Mouse (Mus musculus): Measurements from ENCODE around the gene Pbx4.

Pbx4 gene

DNA sequence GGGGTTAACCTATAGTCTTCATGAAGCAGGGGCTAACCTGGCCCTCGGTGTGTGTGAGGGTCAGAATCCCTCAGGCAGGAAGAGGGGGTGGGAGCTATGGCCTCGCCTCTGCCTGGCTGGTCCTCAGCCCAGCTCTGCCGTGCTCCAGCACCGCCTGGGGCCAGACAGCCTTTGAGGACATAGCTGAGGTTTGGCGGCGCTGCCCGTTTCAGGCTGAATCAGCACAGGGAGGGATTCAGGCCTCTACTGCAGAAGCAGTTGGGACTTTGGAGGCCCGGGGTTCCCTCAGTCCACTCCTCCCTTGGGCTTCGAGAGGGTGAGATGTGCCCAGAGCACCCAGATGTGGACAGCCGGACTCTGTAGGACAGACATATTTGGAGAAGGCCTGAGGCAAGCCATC, 43.8 kb downstream of the Pbx4 start:
- no peak for DNase-seq

DNA sequence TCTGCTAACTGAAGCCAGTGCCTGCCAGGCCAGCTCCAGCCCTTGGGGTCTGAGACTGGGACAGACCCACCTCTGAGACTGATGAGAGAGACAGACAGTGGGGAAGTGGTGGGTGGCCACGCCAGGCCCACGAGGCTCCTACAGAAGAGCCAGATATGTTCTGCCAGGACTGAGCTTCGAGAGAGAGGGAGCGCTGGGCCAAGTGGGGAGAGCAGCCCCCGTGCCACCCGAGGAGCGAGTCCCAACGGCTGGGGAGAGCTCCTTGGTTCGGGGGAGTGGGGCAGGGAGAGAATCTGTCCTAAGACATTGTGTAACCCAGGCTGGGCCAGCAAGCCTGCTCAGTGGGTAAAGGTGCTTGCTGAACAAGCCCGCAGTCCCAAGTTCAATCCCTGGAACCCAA, 44.7 kb downstream of the Pbx4 start:
- no peak for DNase-seq

DNA sequence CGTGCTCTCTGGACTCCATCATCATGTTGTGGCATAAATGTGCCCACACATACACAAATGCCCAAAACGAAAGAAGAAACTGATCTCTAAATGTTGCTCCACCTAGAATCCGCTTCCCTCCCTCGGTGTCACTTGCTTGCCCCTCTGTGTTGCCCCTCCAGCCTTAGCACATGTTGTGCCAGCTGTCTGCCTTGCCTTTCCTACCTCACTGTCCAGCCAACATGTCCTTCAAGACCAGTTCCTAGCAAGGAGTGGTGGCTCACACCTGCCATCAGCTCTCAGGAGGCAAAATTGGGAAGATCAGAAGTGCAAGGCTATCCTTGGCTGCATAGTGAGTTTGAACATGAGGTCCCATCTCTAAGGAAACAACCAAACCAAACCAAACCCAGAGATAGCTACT, 45.1 kb downstream of the Pbx4 start:
- no peak for DNase-seq

DNA sequence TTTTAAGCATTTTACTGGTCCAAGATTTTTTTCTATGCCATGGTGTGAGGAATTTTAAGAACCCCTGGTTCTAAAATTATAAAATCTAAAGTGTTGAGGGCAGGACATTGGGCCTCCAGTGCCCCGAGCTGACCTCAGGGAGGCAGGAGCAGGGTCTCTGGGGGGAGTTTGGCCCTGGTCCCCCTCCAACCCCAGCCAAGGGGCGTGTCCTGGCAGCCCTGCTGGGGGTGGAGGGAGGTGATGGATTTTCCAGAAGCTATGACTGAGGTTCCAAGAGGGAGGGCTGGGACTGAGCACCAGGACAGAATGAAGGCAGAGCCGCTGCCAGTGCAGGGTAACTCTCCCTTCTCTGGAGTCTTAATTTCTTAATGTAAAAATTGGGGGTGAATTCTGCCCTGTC, 45.7 kb downstream of the Pbx4 start:
- DNase-seq, result no peak

DNA sequence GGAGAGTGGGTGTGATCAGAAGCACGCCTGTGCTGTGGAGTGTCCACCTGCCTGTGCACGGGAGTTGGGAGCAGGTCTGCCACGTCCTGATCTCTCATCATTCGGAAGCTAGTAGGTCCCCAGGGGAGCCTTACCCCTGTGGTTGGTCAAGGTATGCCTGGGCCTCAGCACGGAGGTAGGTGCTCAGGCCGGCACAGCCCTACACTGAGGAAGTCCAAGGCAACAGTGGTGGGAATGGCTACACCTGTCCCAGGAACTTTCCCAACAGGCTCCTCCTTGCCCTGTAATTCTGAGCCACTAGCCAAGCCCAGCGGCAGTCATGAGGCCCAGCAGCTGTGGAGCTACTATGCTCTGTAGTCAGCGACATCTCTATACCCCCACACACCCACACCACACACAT, 47.4 kb downstream of the Pbx4 start:
- DNase-seq, result no peak

DNA sequence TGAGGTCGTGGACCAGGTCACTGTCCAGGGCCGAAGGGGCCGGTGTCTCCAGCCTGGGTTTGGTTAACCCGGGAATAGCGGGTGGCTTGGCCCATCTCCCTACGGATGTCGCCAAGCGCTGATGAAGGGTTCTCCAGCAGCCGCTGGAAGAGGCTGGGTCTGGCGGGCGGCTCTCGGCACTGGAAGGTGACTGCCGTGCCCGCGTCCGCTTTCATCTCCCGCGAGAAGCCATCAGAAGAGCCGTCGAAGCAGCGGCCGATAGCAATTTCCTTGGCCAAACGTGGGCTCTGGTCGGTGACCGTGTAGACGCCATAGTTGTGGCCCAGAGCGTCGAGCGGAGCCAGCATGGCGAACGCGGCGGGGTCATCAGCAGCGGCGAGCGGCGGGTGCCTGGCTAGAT, 48.5 kb downstream of the Pbx4 start:
- DNase-seq, result no peak

DNA sequence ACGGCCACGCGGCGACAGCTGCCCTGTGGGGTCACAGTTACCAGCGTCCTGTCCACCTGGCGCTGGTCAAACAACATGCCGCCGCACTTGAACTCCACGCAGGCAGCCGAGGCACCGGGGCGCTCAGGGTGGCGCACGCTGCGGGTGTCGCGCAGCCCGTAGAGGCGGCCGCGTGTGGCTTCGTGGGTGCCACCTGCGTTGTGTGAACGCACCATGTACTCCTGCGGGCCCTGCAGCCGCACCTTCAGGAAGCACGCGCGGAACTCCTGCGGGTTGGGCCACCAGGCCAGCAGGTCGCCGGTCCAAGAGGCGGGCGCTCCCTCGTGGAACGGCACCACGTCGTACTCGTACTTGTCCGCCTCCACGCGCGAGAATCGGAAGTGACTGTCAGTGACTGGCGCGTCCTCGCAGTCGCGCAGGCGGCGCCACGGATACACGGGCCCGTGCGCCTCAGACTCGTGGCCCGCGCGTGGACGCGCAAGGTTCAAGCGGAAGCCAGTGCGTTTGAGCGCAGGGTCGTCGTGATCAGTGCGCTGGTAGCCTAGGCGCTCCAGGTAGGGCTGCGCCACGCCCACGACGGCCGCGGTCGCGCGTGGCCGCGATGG, 49.1 kb downstream of the Pbx4 start:
- DNase-seq, result no peak

DNA sequence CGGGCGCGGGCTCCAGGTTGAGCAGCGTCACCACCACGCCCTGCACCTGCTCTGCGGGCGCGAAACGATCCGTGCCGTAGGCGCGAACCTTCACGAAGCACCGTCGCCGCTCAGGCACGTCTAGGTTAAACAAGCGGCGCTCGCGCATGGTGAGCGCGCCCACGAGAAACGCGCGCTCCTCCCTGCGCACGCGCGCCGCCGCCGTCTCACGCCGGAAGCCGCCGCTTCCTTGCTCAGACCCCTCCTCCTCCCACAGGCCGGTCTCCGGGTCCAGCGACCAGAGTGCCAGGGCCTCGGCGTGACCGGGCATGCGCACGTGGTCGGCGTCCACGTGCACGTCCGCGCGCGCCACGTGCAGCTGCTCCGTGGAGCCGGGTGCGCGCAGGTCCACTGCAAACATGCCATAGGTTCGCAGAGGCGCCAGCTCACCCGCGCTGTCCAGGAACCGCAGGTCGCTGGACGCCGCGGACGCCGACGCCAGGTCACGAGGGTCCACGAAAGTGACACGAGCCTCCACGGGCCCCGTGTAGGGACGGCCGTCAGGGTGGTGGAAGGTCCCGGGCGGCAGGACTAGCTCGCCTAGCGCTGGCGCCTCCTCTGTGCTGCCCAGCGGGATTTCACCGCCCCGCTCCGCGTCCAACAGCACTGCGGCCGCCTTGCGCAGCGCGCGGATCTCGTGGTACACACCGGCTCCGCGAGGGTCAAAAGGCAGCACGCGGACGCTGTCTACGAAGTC, 49.9 kb downstream of the Pbx4 start:
- DNase-seq, result peak; percentile 55

DNA sequence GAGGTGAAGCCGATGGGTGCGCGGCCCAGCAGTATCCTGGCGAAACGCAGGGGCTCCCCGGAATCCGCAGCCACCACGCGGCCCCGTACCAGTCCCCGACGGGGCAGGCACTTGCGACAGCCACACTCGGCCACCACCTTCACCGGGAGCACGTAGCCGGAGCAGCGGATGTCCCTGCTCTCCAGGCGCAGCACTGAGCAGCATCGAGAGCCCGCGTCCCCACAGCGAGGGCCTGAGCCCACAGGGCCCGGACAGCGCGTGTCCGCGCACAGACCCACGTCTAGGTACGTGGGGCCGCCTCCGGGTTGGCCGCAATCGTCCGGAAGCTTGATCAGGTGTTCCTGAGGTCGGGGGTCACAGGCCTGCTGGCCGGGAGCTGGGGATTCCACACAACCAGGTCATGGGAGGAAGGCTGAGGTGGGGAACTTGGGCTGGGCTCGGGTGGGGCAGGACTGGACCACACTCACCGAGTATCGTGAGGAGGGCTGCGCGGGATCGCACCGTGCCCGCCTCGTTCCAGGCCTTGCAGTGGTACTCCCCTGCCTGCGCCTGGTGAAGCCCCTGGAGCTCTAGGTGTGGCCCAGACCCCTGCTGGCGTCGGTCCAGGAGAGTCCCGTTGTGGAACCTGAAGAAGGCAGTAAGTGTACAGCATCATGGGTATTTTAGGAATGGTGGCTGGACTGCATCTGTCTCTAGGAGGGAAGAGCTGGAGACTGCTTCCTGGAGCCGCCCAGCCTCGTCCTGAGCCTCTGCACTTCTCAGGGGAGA, 50.7 kb downstream of the Pbx4 start:
- no peak for DNase-seq

DNA sequence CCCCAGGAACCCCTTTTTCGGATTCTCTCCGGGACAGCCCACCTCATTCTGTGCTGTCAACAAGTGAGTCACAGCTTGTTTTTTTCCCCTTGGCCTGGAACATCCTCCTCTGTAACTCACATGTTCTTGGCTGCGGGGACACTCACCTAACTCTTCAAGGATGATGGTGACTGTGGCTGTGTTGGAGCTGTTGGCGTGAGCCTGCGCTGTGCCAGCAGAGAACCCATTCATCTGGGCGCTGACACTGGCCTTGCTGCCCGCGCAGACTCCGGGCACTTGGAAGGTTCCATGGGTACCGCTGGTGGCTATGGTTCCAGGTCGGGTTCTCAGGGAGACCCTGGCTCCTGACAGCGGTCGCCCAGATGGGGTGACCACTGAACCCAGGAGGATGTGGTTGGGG, 51.9 kb downstream of the Pbx4 start:
- DNase-seq, result no peak

DNA sequence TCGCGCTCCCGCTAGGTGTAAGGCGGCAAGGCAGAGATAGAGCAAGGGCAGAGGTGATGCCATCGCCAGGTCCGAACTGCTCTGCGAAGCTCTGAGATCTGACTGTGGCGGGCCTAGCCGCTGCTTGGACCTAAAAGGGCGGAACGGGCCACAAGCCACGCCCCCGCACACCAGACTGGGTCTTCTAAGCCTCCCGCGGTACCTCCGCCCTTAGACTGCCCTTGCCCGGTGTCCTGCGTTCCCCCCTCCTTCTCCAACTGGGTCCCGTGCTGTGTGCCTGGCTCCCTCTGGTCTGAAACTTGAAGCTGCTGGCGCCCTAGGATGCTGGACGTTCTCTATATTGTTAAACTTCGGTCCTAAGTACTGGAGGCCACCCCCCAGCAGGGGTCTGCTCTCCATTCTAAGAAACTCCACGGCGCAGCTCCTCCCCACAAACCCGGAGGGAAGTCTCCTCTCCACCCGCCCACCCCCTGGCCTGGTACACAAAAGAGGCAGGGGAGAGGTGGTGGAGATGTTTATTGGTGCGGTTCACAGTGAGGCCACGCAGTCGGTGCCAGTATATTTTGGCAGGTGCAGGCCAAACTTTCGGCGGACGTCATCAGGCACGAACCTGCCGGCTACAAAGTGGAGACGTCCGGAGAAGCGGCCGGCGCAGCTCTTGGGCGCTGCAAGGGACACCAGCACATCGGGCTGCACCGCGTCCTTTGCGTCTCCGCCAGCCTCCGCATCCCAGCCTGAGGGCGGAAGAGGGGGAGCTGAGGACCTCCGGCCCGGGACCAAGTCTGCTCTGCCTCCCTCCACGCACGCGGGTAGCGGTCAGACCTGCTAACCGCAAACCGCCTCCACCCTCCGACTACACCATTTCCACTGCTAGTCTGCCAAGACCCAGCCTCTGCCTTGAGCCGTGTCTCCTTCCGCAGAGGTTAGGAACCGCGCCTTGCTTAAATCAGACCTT, 55.3 kb downstream of the Pbx4 start, which contains the start of gene Cilp2:
TSS of gene Cilp2 (minus strand) at position 399 of the 955 bp plus-strand sequence.
- no peak for DNase-seq

DNA sequence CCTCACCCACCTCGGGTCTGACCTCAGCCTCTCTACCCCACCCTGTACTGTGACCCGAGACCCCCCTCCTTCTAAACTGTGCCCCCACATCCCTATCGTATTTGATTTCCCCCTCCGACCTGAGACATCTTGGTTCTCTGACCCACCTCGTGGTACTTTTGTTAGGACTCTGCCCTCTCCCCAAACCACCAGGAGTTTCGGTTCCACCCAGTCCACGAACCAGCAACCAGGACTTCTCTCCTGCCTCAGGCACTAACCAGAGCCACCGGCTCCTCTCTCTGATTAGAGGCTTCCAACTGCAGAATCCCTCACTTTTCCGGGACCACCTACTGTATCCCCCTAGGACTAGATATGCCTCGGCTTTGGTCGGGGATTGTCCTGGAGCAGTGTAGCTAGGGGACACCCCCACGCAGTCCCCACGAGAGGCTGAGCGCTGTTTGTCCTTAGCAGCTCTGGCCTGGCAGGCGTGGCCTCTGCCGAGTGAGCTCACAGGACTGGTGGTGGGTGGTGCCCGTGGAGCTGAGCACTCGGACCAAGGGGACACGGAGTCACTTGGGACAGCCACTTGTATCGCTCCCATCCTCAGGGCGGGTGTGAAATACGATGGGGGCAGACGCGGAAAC, 56.1 kb downstream of the Pbx4 start:
- no peak for DNase-seq

DNA sequence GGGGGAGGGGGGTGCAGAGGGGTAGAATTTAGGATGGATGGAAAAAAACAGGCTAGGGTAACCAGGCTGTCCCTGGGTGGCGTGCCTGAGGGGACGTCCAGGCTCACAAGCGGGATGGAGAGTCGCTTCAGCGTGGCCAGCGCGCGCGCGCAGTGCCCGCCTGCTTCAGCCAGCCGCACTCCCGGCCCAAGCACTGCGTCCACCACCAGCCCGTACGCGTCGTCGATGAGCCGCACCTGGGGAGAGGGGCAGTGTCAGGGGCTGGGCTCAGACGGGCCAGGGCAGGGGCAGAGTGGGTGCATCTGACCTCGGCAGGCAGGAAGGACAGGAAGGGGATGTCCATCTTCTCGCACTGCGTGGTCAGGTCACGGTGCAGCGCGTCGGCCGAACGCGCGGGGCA, 56.6 kb downstream of the Pbx4 start:
- no peak for DNase-seq

DNA sequence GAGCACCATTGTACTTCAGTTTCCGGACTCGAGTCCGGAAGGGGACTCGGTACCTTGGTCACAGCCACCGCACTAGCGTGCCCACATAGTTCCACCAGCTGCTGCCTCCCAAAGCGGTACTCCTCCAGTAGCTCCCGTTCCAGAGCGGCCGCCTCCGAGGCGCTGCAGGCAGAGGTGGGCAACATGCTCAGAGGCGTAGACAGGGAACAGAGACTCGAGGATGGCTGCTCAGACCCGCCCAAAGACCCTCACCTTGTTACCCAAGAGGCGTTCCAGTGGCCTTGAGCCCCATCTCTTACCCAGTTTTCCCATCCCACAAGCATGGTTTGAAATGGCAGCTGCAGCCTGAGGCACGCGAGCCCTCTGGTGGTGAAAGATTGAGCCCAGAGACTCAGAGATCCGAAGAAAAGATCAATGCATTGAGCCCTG, 58.5 kb downstream of the Pbx4 start:
- peak; percentile 50 for DNase-seq

DNA sequence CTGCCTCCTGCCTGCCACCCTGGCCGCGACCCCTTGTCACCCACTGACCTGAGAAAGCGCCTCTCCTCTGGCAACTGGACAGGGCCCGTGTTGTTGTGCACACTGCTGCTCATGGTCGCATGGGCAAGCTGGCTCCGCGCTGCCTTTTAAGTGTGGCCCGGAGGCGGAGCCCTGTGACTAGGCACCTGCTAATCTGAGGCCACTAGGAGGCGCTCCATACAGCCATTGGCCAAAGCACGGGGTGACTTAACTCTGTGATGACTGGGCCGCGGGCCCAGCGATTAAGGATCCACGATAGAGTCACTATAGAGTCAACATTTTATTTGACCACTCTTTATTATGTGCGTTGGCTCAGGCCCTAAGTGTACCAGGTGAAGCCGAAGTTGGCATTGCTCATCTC, 61.6 kb downstream of the Pbx4 start:
- peak; percentile 49 for DNase-seq

DNA sequence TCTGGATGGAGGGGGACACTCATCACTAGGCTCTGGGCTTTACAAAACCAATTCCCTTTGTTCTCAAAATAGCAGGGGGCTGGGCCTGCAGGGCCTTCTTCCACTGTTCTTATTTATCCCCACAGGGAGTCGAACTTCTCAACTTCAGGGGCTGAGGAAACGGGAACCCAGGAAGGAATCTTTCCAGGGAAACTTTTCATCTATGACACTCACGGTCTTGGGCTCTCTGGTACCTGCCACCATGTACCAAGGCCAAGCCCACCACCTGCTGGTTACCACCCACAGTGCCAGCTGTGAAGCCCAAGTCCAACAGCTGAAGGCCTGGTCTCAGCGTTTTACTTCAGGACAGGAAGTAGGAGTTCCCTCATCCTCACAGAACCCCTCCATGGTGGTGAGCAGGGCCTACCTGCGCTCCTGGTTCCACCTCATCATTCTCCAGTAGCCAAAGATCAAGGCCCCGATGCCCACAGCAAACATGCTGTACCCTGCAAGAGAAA, 62.6 kb downstream of the Pbx4 start:
- DNase-seq, result no peak

DNA sequence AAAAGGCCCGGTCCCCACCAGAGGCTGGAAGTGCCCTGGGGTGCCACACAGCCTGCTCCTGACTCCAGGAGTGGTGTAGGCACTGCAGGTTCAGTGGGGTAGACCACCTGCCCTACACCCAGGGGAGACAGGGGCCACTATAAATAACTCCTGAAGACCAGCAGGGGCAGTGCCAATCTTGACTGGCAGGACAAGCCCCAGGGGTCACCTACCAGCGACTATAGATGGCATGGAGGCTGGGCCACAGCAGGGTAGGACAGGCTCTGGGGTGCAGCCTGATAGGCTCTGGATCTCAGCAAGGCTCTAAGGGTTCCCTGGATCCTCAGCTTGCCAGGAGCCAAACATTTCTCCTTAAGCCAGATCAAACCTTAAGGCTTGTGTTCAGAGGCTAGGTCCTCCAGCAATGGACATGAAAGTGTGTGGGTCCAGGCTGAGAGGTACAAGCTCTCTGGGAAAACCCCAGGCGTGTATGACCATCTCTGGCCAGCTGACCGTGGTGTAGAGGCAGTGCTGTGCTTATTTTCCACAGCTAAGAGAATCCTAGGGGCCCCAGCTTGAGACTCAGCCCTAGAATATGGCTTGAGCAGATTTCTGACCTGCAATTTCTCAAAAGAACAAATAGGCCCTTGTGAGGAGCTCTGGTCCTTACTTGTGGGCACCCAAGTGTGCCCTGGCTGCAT, 63.6 kb downstream of the Pbx4 start:
- DNase-seq, result no peak

DNA sequence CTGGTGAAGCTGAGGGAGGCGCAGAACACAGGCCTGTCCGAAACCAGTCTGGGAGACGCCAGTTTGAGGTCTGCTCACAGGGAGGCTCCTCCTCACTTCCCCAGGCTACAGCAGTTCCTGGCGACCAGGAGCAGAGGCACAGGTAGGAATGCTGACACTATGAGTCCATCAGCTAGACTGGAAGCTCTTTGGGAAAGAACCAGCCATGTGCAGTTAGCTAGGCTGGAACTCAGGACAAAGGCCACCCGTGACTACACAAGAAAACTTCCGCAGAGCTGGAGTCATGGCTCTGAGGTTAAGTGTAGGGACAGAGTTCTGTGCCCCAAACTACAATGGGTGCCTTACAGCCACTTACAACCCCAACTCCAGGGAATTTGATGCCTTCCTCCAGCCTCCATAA, 65.6 kb downstream of the Pbx4 start:
- no peak for DNase-seq

DNA sequence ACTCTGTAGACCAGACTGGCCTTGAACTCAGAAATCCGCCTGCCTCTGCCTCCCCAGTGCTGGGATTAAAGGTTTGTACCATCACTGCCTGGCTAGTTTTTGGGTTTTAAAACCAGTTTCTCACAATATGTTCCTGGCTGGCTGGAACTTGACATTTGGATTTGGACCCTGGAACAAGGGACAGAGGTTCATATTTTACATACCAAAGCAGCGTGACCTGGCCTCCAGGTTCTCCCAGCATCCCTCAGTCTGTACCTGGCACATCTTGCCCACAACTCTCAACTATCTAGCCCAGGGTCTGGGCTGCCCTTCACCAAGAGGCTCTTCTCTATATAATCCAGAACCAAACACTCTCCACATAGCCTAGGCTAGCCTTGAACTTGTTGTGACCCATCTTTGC, 67.6 kb downstream of the Pbx4 start:
- DNase-seq, result no peak

DNA sequence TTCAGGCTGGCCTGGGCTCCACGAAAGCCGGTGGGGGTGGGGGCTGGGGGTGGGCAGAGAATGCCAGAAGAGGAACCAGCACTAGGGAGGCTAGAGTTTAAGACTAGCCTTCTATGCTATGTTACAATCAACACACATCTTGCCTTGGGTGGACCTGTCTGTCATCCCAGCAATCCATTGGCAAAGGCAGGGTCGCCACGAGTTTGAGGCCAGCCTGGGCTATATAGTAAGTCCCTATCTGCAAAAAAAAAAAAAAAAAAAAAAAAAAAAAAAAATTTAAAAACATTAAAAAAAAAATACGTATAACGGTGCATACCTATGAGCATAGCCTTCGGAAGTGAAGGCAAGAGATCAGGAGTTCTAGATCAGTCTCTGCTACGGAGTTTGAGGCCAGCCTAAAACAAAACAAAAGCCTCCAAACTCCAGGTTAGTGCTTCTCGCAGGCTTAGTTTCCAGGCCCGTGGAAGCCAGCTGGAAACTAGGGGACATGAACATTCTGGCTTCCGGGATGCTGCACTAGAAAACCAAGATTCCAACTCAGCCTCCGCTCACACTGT, 68.7 kb downstream of the Pbx4 start:
- DNase-seq, result no peak

DNA sequence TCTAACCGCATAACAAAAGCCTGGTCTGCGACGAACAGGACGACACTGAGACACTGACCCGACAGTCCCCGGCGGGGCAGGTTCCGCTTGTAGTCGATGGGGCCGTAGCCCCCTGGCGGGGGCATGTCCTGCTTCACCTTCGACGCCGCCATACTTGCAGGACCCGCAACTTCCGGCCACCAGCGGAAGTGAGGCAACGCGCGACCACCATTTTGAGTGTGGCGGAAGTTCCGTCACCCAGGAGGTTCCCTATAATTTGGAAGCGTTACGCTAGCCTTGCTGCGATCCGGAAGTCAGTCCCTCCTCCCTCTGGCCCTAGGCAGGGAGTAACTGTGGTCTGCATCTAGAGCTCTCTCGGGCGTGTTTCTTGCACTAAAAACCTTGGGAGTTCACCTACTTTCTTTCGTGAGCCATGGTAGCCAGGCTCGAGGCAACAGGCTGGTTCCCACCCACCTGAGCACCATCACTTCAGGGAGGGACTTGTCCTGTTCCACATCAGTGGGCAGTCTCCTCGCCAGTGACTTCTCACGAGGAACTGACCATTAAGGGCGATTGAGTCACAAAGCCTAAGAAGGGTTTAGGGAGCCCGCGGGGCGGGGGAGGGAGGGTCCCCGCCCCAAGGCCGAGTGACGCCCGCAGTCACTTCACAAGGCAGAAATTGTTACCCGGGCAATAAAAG, 69.3 kb downstream of the Pbx4 start:
- peak; percentile 97 for DNase-seq
